Comparison of ENCODE assay signal across 9 mouse cellular contexts in the genomic region with DNA sequence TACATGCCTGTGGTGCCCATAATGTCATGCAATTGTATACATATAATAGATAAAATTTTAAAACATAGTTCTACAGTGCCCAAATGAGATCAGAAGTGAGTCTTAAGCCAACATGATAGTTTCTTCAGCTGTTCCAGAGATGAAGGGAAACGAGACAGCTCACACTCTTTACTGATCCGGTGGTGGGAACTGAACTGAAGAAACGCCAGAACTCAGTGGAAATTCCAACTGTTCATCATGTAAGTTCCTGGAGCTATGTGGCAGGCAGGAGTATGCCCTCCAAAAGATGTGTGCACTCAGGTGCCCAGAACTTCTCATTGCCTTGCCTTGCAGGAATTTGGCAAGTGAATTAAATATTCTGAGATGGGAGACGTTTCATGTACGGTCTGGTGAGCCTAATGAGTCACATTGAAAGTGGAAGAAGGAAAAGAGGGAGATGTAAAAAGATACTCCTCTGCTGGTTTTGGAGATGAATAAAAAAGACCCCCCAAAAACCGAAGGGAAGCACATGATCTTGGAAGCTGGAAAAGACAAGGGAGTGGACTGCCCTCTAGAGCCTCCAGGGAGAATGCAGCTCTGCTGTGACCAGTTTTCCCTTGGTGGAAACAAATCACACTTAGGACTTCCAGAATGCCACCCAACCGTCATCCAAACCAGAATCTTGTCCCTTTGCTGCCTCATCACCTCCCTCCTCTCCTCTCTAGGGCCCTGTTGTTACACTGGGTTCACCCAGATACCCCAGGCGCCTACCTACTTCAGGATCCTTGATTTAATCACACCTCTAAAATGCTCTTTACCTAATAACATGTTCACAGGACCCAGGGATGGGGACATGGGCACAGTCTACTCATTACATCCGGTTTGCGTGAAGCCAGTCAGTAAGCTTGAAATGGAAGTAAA. TPM values are rescaled to one million over a fixed set of nuclear protein-coding genes. Genes with fewer than 3 reads are reported as not detected.
A peak's percentile ranks its signal among the peaks of the same experiment; 100 is the strongest.
DNase-seq lines count a peak whose midpoint lies in the region; ATAC-seq lines count a peak whose summit lies in the region.
"Had no signal": no experiment of that assay in that cellular context is flagged by ENCODE, and none has a peak within 500 bp of the region (broad histone marks: within the 10 kb centered on the region; RNA-seq: fewer than 3 reads in every experiment).

No protein-coding gene starts in this region.

- H3K9ac ChIP-seq in hindbrain, embryonic 16.5 days (ENCODE audit: low read depth, low read length) = no peak overlapping the region
- H3K9ac ChIP-seq in limb, embryonic 11.5 days (ENCODE audit: low read length) = no peak overlapping the region
- H3K9ac ChIP-seq: embryonic facial prominence, embryonic 15.5 days had no signal

- H3K9me3 ChIP-seq in hindbrain, embryonic 16.5 days (ENCODE audit: control insufficient read depth, low read length) = no peaks in the 10 kb centered on the region
- no peaks in the 10 kb centered on the region for H3K9me3 ChIP-seq in limb, embryonic 11.5 days (ENCODE audit: control insufficient read depth, low read length)
- H3K9me3 ChIP-seq: embryonic facial prominence, embryonic 15.5 days had no signal

- ATAC-seq in hindbrain, embryonic 16.5 days = no peak
- no peak for ATAC-seq in limb, embryonic 11.5 days (ENCODE audit: insufficient number of reproducible peaks, low FRiP score, low TSS enrichment, low read depth)
- no peak for ATAC-seq in inflammation-experienced regulatory T-cells, adult 6 months

- H3K27ac ChIP-seq in hindbrain, embryonic 16.5 days (ENCODE audit: low read depth, low read length) = no peak overlapping the region
- no peak overlapping the region for H3K27ac ChIP-seq in limb, embryonic 11.5 days (replicated peaks; ENCODE audit: low read depth, low read length)
- H3K27ac ChIP-seq: embryonic facial prominence, embryonic 15.5 days had no signal

- H3K27me3 ChIP-seq in hindbrain, embryonic 16.5 days (replicated peaks; ENCODE audit: control insufficient read depth, insufficient read depth, low read length) = no peaks in the 10 kb centered on the region
- H3K27me3 ChIP-seq in limb, embryonic 11.5 days (ENCODE audit: control insufficient read depth, insufficient read depth, low read length) = no peaks in the 10 kb centered on the region
- H3K27me3 ChIP-seq: embryonic facial prominence, embryonic 15.5 days had no signal

- H3K4me3 ChIP-seq in hindbrain, embryonic 16.5 days (ENCODE audit: low read length) = no peak overlapping the region
- no peak overlapping the region for H3K4me3 ChIP-seq in limb, embryonic 11.5 days (ENCODE audit: low read depth, low read length)
- H3K4me3 ChIP-seq: embryonic facial prominence, embryonic 15.5 days had no signal

- peak; percentile 67 to 69 for DNase-seq in left cerebral cortex, adult 18-20 months (ENCODE audit: low spot score in 2 of 2)
- DNase-seq in left cerebral cortex, adult 11 months (ENCODE audit: low spot score) = no peak
- DNase-seq in NIH3T3 (ENCODE audit: low read depth) = peak; percentile 75
- DNase-seq in cerebellum, adult 9-11 months = peak; percentile 57
- peak; percentile 66 for DNase-seq in limb, embryonic 11.5 days (ENCODE audit: low spot score)
- DNase-seq in retina, postnatal 1 day = peak; percentile 79

- H3K4me1 ChIP-seq in hindbrain, embryonic 16.5 days (ENCODE audit: control insufficient read depth, insufficient read depth, low read depth, low read length) = peaks cover 12% of the 10 kb centered on the region
- H3K4me1 ChIP-seq in limb, embryonic 11.5 days (ENCODE audit: control insufficient read depth, insufficient read depth, low read length) = no peaks in the 10 kb centered on the region

- 0 out of 2 replicates have a peak overlapping the region, but pooled peaks have one; percentile 6 for H3K4me2 ChIP-seq in hindbrain, embryonic 16.5 days (ENCODE audit: low read length)
- no peak overlapping the region for H3K4me2 ChIP-seq in limb, embryonic 11.5 days (ENCODE audit: low read depth, severe bottlenecking)
- H3K4me2 ChIP-seq: embryonic facial prominence, embryonic 15.5 days had no signal

- 38% methylated on average over 10 of the region's 10 CpGs for WGBS in hindbrain, embryonic 16.5 days
- WGBS in limb, embryonic 11.5 days = 50% methylated on average over 10 of the region's 10 CpGs

- H3K36me3 ChIP-seq in hindbrain, embryonic 16.5 days (ENCODE audit: control insufficient read depth, insufficient read depth, low read length) = no peaks in the 10 kb centered on the region
- H3K36me3 ChIP-seq in limb, embryonic 11.5 days (ENCODE audit: control insufficient read depth, insufficient read depth, low read length) = no peaks in the 10 kb centered on the region
- H3K36me3 ChIP-seq: embryonic facial prominence, embryonic 15.5 days had no signal

RNA-seq across cellular contexts. Expression of a gene that starts 2.2 kb away (rescaled TPM):
- total RNA-seq in left cerebral cortex, adult 18-20 months (2021) = 10 to 100 TPM; 30.1 to 31.1 TPM
- 10.4 and 10.6 TPM in 2 replicates for polyA plus RNA-seq in hindbrain, embryonic 16.5 days (2015; fragmentation: Nextera tagmentation; extraction: Ambion mirVana)
- 6.4 and 7.8 TPM in 2 replicates for polyA plus RNA-seq in limb, embryonic 11.5 days (2014; fragmentation: Nextera tagmentation; extraction: Ambion mirVana)
- polyA plus RNA-seq in inflammation-experienced regulatory T-cells, adult 6 months (2017; shearing (Covaris generic)) = 1 to 10 TPM; 3.4 to 6.4 (median 3.7) TPM

RNA-seq across cellular contexts. Expression of a gene that starts 3.3 kb away (rescaled TPM):
- 100 to 1,000 TPM; 262 to 270 TPM for total RNA-seq in left cerebral cortex, adult 18-20 months (2021)
- 728 and 827 TPM in 2 replicates for polyA plus RNA-seq in hindbrain, embryonic 16.5 days (2015; fragmentation: Nextera tagmentation; extraction: Ambion mirVana)
- 600 and 611 TPM in 2 replicates for polyA plus RNA-seq in limb, embryonic 11.5 days (2014; fragmentation: Nextera tagmentation; extraction: Ambion mirVana)
- polyA plus RNA-seq in inflammation-experienced regulatory T-cells, adult 6 months (2017; shearing (Covaris generic)) = 100 to 1,000 TPM; 423 to 700 (median 441) TPM

RNA-seq across cellular contexts. Expression of a gene that starts 39.4 kb away (rescaled TPM):
- 10 to 100 TPM in 1 of 2 experiments, 1 to 10 TPM in 1; 8.6 to 10.3 TPM for total RNA-seq in left cerebral cortex, adult 18-20 months (2021)
- 78.5 and 78.8 TPM in 2 replicates for polyA plus RNA-seq in hindbrain, embryonic 16.5 days (2015; fragmentation: Nextera tagmentation; extraction: Ambion mirVana)
- 48.2 and 49.9 TPM in 2 replicates for polyA plus RNA-seq in limb, embryonic 11.5 days (2014; fragmentation: Nextera tagmentation; extraction: Ambion mirVana)
- 1 to 10 TPM in 1 of 3 experiments, under 1 TPM in 2; 0.67 to 1.6 (median 0.85) TPM for polyA plus RNA-seq in inflammation-experienced regulatory T-cells, adult 6 months (2017; shearing (Covaris generic))

Comparison
In these comparisons a context has a peak if more than half of its experiments do, and no peak if none do; other contexts are left out.
1. RNA of a gene that starts 39.4 kb away (polyA plus RNA-seq): 78.5 to 78.8 TPM in hindbrain, embryonic 16.5 days and 48.2 to 49.9 TPM in limb, embryonic 11.5 days; 0.67 to 1.6 TPM in inflammation-experienced regulatory T-cells, adult 6 months; every median in the first group is over 10 times any median in the second.